Comparison of ENCODE assay signal across 8 mouse cellular contexts in the genomic region with DNA sequence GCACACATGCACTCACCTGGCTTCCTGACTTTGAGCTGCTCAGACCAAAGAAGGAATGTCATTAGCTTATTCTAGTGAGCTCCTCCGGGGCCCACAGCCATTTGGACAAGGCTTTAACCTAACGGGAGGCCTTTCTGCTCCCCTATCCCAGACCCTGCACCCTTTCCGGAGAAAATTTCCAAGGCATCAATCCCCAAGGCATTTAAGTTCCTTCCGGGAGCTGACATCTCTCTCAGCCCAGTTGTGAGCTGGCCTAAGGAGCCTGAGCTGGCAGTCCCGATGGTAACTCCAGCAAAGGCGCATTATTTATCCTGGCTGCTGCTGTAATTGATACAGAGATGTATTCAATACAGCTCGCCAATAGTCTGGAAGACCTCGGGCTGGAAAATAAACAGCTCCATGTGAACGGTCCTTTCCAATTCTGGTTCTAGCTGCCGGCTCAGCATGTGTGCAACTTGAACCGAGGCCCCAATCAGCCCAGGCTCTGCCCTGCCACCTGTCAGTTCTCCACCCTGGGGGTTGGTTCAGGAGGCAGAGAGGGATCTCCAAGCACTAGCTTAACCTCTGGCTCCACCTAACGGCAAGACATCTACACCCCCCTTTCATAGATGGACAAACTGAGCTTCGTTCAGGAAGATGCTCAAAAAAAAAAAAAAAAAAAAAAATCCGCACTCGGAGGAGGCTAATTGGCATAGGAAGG. TPM values are rescaled to one million over a fixed set of nuclear protein-coding genes. Genes with fewer than 3 reads are reported as not detected.
A peak's percentile ranks its signal among the peaks of the same experiment; 100 is the strongest.
DNase-seq lines count a peak whose midpoint lies in the region; ATAC-seq and TF ChIP-seq lines count a peak whose summit lies in the region.

No protein-coding gene starts in this region.

- no peaks in the 10 kb centered on the region for H3K9me3 ChIP-seq in midbrain, postnatal 0 days (ENCODE audit: low read length)

- no peaks in the 10 kb centered on the region for H3K4me1 ChIP-seq in kidney, adult 2 months (ENCODE audit: control insufficient read depth, insufficient read depth, low read length)
- peaks cover 1% of the 10 kb centered on the region; the same call in 1 of the 2 replicates for H3K4me1 ChIP-seq in liver, adult 2 months (ENCODE audit: control insufficient read depth, insufficient read depth, low read length)
- H3K4me1 ChIP-seq in midbrain, postnatal 0 days (ENCODE audit: insufficient read depth, low read length), result peaks cover 25% of the 10 kb centered on the region

- peak overlapping the region; percentile 31 for H3K4me3 ChIP-seq in kidney, adult 2 months (ENCODE audit: insufficient read depth, low read depth, low read length)
- peak overlapping the region; percentile 80 for H3K4me3 ChIP-seq in liver, adult 2 months (ENCODE audit: insufficient read depth, low read depth, low read length)
- H3K4me3 ChIP-seq in midbrain, postnatal 0 days (ENCODE audit: low read depth, low read length), result peak overlapping the region; percentile 79

- no peaks in the 10 kb centered on the region for H3K79me2 ChIP-seq in liver, adult 2 months (ENCODE audit: control insufficient read depth, insufficient read depth, low read length)

- 29% methylated on average over 15 of the region's 15 CpGs for WGBS in kidney, adult 2 months
- WGBS in liver, adult 2 months, result 36% methylated on average over 15 of the region's 15 CpGs
- 6% methylated on average over 15 of the region's 15 CpGs for WGBS in midbrain, postnatal 0 days

- no peak for TF ChIP-seq POLR2A in kidney, adult 2 months (IDR thresholded peaks at IDR 0.05; ENCODE audit: low read depth, low read length)
- TF ChIP-seq POLR2A in liver, adult 2 months (IDR thresholded peaks at IDR 0.05; ENCODE audit: extremely low read depth, insufficient read depth, low read length), result no peak

- peak overlapping the region; percentile 95 for H3K27ac ChIP-seq in kidney, adult 2 months (ENCODE audit: insufficient read depth, low read depth, low read length)
- peak overlapping the region; percentile 92 for H3K27ac ChIP-seq in liver, adult 2 months (replicated peaks; ENCODE audit: insufficient read depth, low read depth, low read length)
- H3K27ac ChIP-seq in midbrain, postnatal 0 days (ENCODE audit: low read depth, low read length), result peak overlapping the region; percentile 7; the same call in 1 of the 2 replicates

- peak; percentile 72 for TF ChIP-seq CTCF in kidney, adult 2 months (conservative IDR thresholded peaks at IDR 0.05; ENCODE audit: insufficient read depth, insufficient read length, low read depth, low read length)
- peak; percentile 61 for TF ChIP-seq CTCF in liver, adult 2 months (IDR thresholded peaks at IDR 0.05; ENCODE audit: low read depth, low read length)
- peak; percentile 64 for TF ChIP-seq CTCF in midbrain, postnatal 0 days (IDR thresholded peaks at IDR 0.05)

- H3K36me3 ChIP-seq in kidney, adult 2 months (ENCODE audit: control insufficient read depth, insufficient read depth, low read length), result no peaks in the 10 kb centered on the region
- H3K36me3 ChIP-seq in liver, adult 2 months (ENCODE audit: control insufficient read depth, insufficient read depth, low read length), result no peaks in the 10 kb centered on the region
- H3K36me3 ChIP-seq in midbrain, postnatal 0 days (ENCODE audit: insufficient read depth, low read length), result no peaks in the 10 kb centered on the region

- DNase-seq in right cerebral cortex, adult 2 months (ENCODE audit: low spot score in 2 of 2), result peak; percentile 62 to 71
- DNase-seq in right cerebral cortex, postnatal 36 days (ENCODE audit: low spot score in 2 of 2), result no peak
- DNase-seq in embryo, embryonic 10.5 days (ENCODE audit: low spot score), result peak; percentile 79
- peak; percentile 83 to 87 for DNase-seq in heart, adult 18-20 months
- DNase-seq in kidney, adult 2 months, result peak; percentile 80
- DNase-seq in liver, adult 2 months (ENCODE audit: extremely low read depth, low read depth, low spot score), result peak; percentile 35
- DNase-seq in midbrain, postnatal 0 days (ENCODE audit: low spot score), result peak; percentile 69
- DNase-seq in thymus, adult 18-20 months, result peak; percentile 33 to 42

- ATAC-seq in midbrain, postnatal 0 days (ENCODE audit: low FRiP score), result no peak

- H3K27me3 ChIP-seq in kidney, adult 2 months (replicated peaks; ENCODE audit: control insufficient read depth, insufficient read depth, low read length), result no peaks in the 10 kb centered on the region
- H3K27me3 ChIP-seq in liver, adult 2 months (ENCODE audit: control insufficient read depth, insufficient read depth, low read length), result peaks cover 4% of the 10 kb centered on the region
- no peaks in the 10 kb centered on the region for H3K27me3 ChIP-seq in midbrain, postnatal 0 days (ENCODE audit: insufficient read depth, low read length)

- peak overlapping the region; percentile 87 for H3K4me2 ChIP-seq in midbrain, postnatal 0 days (ENCODE audit: low read depth, low read length, poor library complexity, severe bottlenecking)

- H3K9ac ChIP-seq in liver, adult 2 months (ENCODE audit: low read depth, low read length), result peak overlapping the region; percentile 61; the same call in 1 of the 2 replicates
- H3K9ac ChIP-seq in midbrain, postnatal 0 days (replicated peaks; ENCODE audit: low read length, poor library complexity, severe bottlenecking), result peak overlapping the region; percentile 90

RNA-seq across cellular contexts. Expression of gene Tmcc2, which starts 1.0 kb away (rescaled TPM):
- 10 to 100 TPM; 25.0 to 26.0 TPM for total RNA-seq in heart, adult 18-20 months (2021)
- polyA plus RNA-seq in kidney, adult 2 months (2012; rRNA removed), result 6.0 and 6.3 TPM in 2 replicates
- total RNA-seq in liver, adult 2 months (2014; rRNA removed), result 1.6 and 1.9 TPM in 2 replicates
- polyA plus RNA-seq in liver, adult 2 months (2012; rRNA removed), result 2.2 and 2.5 TPM in 2 replicates
- 115 and 152 TPM in 2 replicates for total RNA-seq in midbrain, postnatal 0 days (2014; rRNA removed)
- 35.4 and 36.3 TPM in 2 replicates for polyA plus RNA-seq in midbrain, postnatal 0 days (2015; fragmentation: Nextera tagmentation; extraction: Ambion mirVana)

RNA-seq across cellular contexts. Expression of gene Dstyk, which starts 27.3 kb away (rescaled TPM):
- 10 to 100 TPM; 15.2 to 15.3 TPM for total RNA-seq in heart, adult 18-20 months (2021)
- polyA plus RNA-seq in kidney, adult 2 months (2012; rRNA removed), result 13.0 and 13.9 TPM in 2 replicates
- 8.9 and 10.1 TPM in 2 replicates for total RNA-seq in liver, adult 2 months (2014; rRNA removed)
- polyA plus RNA-seq in liver, adult 2 months (2012; rRNA removed), result 3.6 and 4.1 TPM in 2 replicates
- 14.6 and 21.2 TPM in 2 replicates for total RNA-seq in midbrain, postnatal 0 days (2014; rRNA removed)
- 5.4 and 5.6 TPM in 2 replicates for polyA plus RNA-seq in midbrain, postnatal 0 days (2015; fragmentation: Nextera tagmentation; extraction: Ambion mirVana)

Comparison
In these comparisons a context has a peak if more than half of its experiments do, and no peak if none do; other contexts are left out.
1. DNase-seq: peak in right cerebral cortex, adult 2 months (2 of 2), embryo, embryonic 10.5 days (single experiment), heart, adult 18-20 months (2 of 2), kidney, adult 2 months (single experiment), liver, adult 2 months (single experiment), midbrain, postnatal 0 days (single experiment) and thymus, adult 18-20 months (2 of 2); none in right cerebral cortex, postnatal 36 days (0 of 2).
2. H3K27ac ChIP-seq: peak in every context shown above with its lines; median percentile 95 in kidney, adult 2 months; 92 in liver, adult 2 months; 7 in midbrain, postnatal 0 days.
3. Peak in every context shown above with its lines, with median percentiles within 50 percentile points of each other: H3K4me3 ChIP-seq and CTCF ChIP-seq.